13 mouse cellular contexts compared by ENCODE assay signal in genomic region chr6:116428282-116428681, GRCm38 (mm10). TPM values are rescaled to one million over a fixed set of nuclear protein-coding genes. Genes with fewer than 3 reads are reported as not detected.
DNase-seq lines count a peak whose midpoint lies in the region; ATAC-seq and TF ChIP-seq lines count a peak whose summit lies in the region.
"Had no signal": no experiment of that assay in that cellular context is flagged by ENCODE, and none has a peak within 500 bp of the region (broad histone marks: within the 10 kb centered on the region; RNA-seq: fewer than 3 reads in every experiment).

No protein-coding gene starts in this region.

- no peak overlapping the region for H3K4me2 ChIP-seq in heart, embryonic 12.5 days
- H3K4me2 ChIP-seq in lung, embryonic 14.5 days = no peak overlapping the region
- H3K4me2 ChIP-seq in forebrain, embryonic 14.5 days (ENCODE audit: low read length) = no peak overlapping the region
- H3K4me2 ChIP-seq: limb, embryonic 12.5 days; midbrain, embryonic 13.5 days; stomach, embryonic 15.5 days had no signal

- H3K36me3 ChIP-seq in heart, embryonic 12.5 days = no peaks in the 10 kb centered on the region
- no peaks in the 10 kb centered on the region for H3K36me3 ChIP-seq in lung, embryonic 14.5 days (ENCODE audit: insufficient read depth)
- H3K36me3 ChIP-seq in forebrain, embryonic 14.5 days (ENCODE audit: control insufficient read depth, insufficient read depth, low read length) = no peaks in the 10 kb centered on the region
- H3K36me3 ChIP-seq: limb, embryonic 12.5 days; midbrain, embryonic 13.5 days; stomach, embryonic 15.5 days had no signal

- TF ChIP-seq CTCF in lung, embryonic 14.5 days (IDR thresholded peaks at IDR 0.05; ENCODE audit: low read depth) = peak; percentile 57

- no peak overlapping the region for H3K4me3 ChIP-seq in heart, embryonic 12.5 days
- no peak overlapping the region for H3K4me3 ChIP-seq in lung, embryonic 14.5 days (ENCODE audit: low read depth, low read length)
- no peak overlapping the region for H3K4me3 ChIP-seq in forebrain, embryonic 14.5 days (ENCODE audit: low read depth, low read length)
- H3K4me3 ChIP-seq: limb, embryonic 12.5 days; midbrain, embryonic 13.5 days; stomach, embryonic 15.5 days had no signal

- no peaks in the 10 kb centered on the region; the same call in 1 of the 2 replicates for H3K27me3 ChIP-seq in heart, embryonic 12.5 days (replicated peaks)
- H3K27me3 ChIP-seq in lung, embryonic 14.5 days (ENCODE audit: insufficient read depth, low read length) = no peaks in the 10 kb centered on the region
- no peaks in the 10 kb centered on the region for H3K27me3 ChIP-seq in forebrain, embryonic 14.5 days (replicated peaks; ENCODE audit: control insufficient read depth, insufficient read depth, low read length)
- H3K27me3 ChIP-seq: limb, embryonic 12.5 days; midbrain, embryonic 13.5 days had no signal

- 0 out of 2 replicates have a peak, but pooled peaks cover 5% of the 10 kb centered on the region for H3K9me3 ChIP-seq in heart, embryonic 12.5 days (replicated peaks)
- peaks cover 4% of the 10 kb centered on the region; the same call in 1 of the 2 replicates for H3K9me3 ChIP-seq in lung, embryonic 14.5 days (ENCODE audit: low read depth, low read length)
- no peaks in the 10 kb centered on the region for H3K9me3 ChIP-seq in forebrain, embryonic 14.5 days (replicated peaks; ENCODE audit: control insufficient read depth, low read length)
- H3K9me3 ChIP-seq: midbrain, embryonic 13.5 days; stomach, embryonic 15.5 days had no signal

- H3K4me1 ChIP-seq in heart, embryonic 12.5 days (replicated peaks) = no peaks in the 10 kb centered on the region; the same call in 1 of the 2 replicates
- H3K4me1 ChIP-seq in lung, embryonic 14.5 days (ENCODE audit: insufficient read depth) = no peaks in the 10 kb centered on the region
- no peaks in the 10 kb centered on the region for H3K4me1 ChIP-seq in forebrain, embryonic 14.5 days (ENCODE audit: control insufficient read depth, insufficient read depth, low read length)
- H3K4me1 ChIP-seq: limb, embryonic 12.5 days; midbrain, embryonic 13.5 days; stomach, embryonic 15.5 days had no signal

- no peak overlapping the region for H3K9ac ChIP-seq in heart, embryonic 12.5 days
- no peak overlapping the region for H3K9ac ChIP-seq in lung, embryonic 14.5 days
- H3K9ac ChIP-seq in forebrain, embryonic 14.5 days (ENCODE audit: low read length) = no peak overlapping the region
- H3K9ac ChIP-seq: limb, embryonic 12.5 days; midbrain, embryonic 13.5 days; stomach, embryonic 15.5 days had no signal

- 58% methylated on average over 5 of the region's 5 CpGs for WGBS in heart, embryonic 12.5 days
- 53% methylated on average over 5 of the region's 5 CpGs for WGBS in lung, embryonic 14.5 days
- WGBS in forebrain, embryonic 14.5 days = 70% methylated on average over 5 of the region's 5 CpGs

- no peak overlapping the region for H3K27ac ChIP-seq in heart, embryonic 12.5 days (ENCODE audit: poor library complexity, severe bottlenecking)
- no peak overlapping the region for H3K27ac ChIP-seq in lung, embryonic 14.5 days (ENCODE audit: low read depth)
- no peak overlapping the region for H3K27ac ChIP-seq in forebrain, embryonic 14.5 days (ENCODE audit: low read depth, low read length)
- H3K27ac ChIP-seq: limb, embryonic 12.5 days; midbrain, embryonic 13.5 days; stomach, embryonic 15.5 days had no signal

- DNase-seq in heart, adult 11 months = peak; percentile 57
- DNase-seq in lung, embryonic 14.5 days = peak; percentile 52
- no peak for DNase-seq in lung, postnatal 4 days
- DNase-seq in adipocyte (ENCODE audit: low spot score) = peak; percentile 33
- DNase-seq in cerebellum, postnatal 4 days (ENCODE audit: low spot score in 2 of 2) = no peak
- DNase-seq in forebrain, embryonic 14.5 days (ENCODE audit: low spot score) = no peak
- DNase-seq: adrenal gland, postnatal 25 days; cerebellum, postnatal 36 days had no signal

- ATAC-seq in heart, embryonic 12.5 days (ENCODE audit: insufficient number of reproducible peaks, low FRiP score) = no peak
- no peak for ATAC-seq in lung, embryonic 14.5 days (ENCODE audit: insufficient read depth)
- ATAC-seq in megakaryocyte, adult 5-6 weeks (ENCODE audit: poor library complexity, severe bottlenecking) = peak; percentile 67
- ATAC-seq in forebrain, embryonic 14.5 days = no peak
- ATAC-seq: midbrain, embryonic 13.5 days had no signal

RNA-seq across cellular contexts. Expression of gene Alox5, which starts 32.7 kb away (rescaled TPM):
- polyA plus RNA-seq in heart, embryonic 12.5 days (2016; fragmentation: Nextera tagmentation; extraction: Ambion mirVana) = 2.6 and 2.7 TPM in 2 replicates
- polyA plus RNA-seq in lung, embryonic 14.5 days (2014; fragmentation: Nextera tagmentation; extraction: Ambion mirVana) = 0.87 and 0.96 TPM in 2 replicates
- 53.8 and 58.6 TPM in 2 replicates for total RNA-seq in megakaryocyte, adult 5-6 weeks (2015)
- 55.0 and 61.5 TPM in 2 replicates for total RNA-seq in megakaryocyte, adult 5-6 weeks (2017)
- polyA plus RNA-seq in forebrain, embryonic 14.5 days (2014; fragmentation: Nextera tagmentation; extraction: Ambion mirVana) = 0.50 and 0.74 TPM in 2 replicates

Comparison
In these comparisons a context has a peak if more than half of its experiments do, and no peak if none do; other contexts are left out.
1. DNase-seq: peak in heart, adult 11 months (single experiment), lung, embryonic 14.5 days (single experiment) and adipocyte (single experiment); none in lung, postnatal 4 days (0 of 2), cerebellum, postnatal 4 days (0 of 2) and forebrain, embryonic 14.5 days (single experiment).